Mouse (Mus musculus): ENCODE measurements around the gene Eif3c. TPM values are rescaled to one million over a fixed set of nuclear protein-coding genes. Genes with fewer than 3 reads are reported as not detected.

Eif3c gene
- polyA plus RNA-seq, 1 experiment from 2014 or later = 176 TPM

DNA sequence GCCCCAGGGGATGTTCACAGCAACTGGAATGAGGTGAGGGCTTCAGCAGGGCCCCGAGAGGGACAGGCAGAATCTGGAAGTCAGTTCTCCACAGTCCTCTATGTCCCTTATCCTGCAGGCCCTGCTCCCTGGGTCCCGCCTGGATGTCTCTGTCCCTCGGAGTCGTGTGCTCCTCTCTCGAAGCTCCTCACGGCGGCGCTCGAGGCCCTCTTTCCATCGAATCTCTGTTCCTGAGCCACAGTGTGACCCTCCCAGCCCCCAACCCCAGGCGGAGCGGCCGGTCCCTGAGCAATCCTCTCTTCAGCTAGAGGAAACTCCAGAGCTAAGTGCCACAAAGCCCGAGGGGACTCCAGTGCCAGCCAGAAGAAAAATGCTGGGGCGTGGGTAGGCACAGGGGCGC is 21.6 kb upstream of the Eif3c start:
- peak; percentile 48 for ATAC-seq (ENCODE audit: insufficient number of reproducible peaks, low FRiP score, low TSS enrichment, low read depth)
- H3K27ac ChIP-seq (replicated peaks) = no peak overlapping the region
- H3K4me3 ChIP-seq (replicated peaks) = peak overlapping the region; percentile 23
- H3K4me2 ChIP-seq (replicated peaks) = peak overlapping the region; percentile 47
- no peaks in the 10 kb centered on the region for H3K36me3 ChIP-seq
- 0 out of 2 replicates have a peak overlapping the region, but pooled peaks have one; percentile 0 for H3K9ac ChIP-seq
- peaks cover 2% of the 10 kb centered on the region for H3K4me1 ChIP-seq
- H3K9me3 ChIP-seq (replicated peaks) = no peaks in the 10 kb centered on the region
- WGBS = 3% methylated on average over 16 of the region's 16 CpGs
- peaks cover 15% of the 10 kb centered on the region for H3K27me3 ChIP-seq

DNA sequence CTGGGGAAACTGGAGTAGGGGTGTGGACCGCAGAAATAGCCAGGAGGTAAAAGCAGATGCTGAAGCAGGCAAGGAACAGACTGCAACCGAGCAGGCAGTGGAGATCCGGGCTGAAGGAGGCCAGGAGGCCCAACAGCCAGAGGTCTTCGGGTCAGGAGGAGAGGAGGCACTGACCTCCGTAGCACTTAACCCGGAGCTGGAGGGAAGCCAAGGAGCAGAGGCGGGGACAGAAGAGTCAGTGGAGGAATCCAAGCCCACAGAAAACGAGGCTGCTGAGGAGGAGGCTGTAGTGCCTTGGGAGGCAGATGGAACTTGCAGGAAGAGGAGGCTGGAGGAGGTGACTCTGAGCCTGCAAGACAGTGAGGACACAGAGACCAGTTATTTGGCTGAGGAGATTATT is 20.6 kb upstream of the Eif3c start:
- no peak for ATAC-seq (ENCODE audit: insufficient number of reproducible peaks, low FRiP score, low TSS enrichment, low read depth)
- Histone ChIP-seq H3K9me3 (replicated peaks) (no peaks in the 10 kb centered on the region), H3K27me3 (peaks cover 15% of the 10 kb centered on the region), H3K27ac (replicated peaks) (no peak overlapping the region), H3K4me1 (peaks cover 9% of the 10 kb centered on the region), H3K4me2 (replicated peaks) (no peak overlapping the region), H3K36me3 (no peaks in the 10 kb centered on the region), H3K4me3 (replicated peaks) (no peak overlapping the region), H3K9ac (no peak overlapping the region)
- 54% methylated on average over 8 of the region's 8 CpGs for WGBS

DNA sequence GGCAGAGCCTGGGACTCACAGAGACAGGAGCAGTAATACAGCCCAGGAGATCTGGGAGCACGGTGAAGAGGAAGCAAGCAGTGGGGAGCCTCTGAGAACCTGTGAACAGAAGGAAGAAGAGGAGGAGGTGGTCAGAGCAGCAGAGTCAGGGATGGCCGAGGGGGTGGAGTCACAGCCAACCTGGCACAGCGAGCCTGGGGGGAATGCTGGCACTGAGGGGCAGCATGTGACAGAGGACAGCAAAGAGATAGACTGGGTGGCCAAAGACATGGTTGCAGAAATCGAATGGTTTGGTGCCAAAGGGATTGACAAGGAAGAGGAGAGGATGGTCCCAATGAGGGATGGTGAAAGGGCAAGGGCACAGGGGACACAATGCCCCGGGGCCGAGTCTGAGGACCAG is 19.5 kb upstream of the Eif3c start, which contains the start of gene Cln3:
Cln3 (minus strand) TSS at position 101 of the 400 bp plus-strand sequence.
- no peaks in the 10 kb centered on the region for H3K9me3 ChIP-seq (replicated peaks)
- peaks cover 11% of the 10 kb centered on the region for H3K4me1 ChIP-seq
- no peak within 1 kb of the TSS for H3K9ac ChIP-seq
- ATAC-seq (ENCODE audit: insufficient number of reproducible peaks, low FRiP score, low TSS enrichment, low read depth) = no peak
- WGBS = 68% methylated on average over 6 of the region's 6 CpGs
- H3K27me3 ChIP-seq = peaks cover 15% of the 10 kb centered on the region
- no peak within 1 kb of the TSS for H3K4me3 ChIP-seq (replicated peaks)
- H3K4me2 ChIP-seq (replicated peaks) = no peak within 1 kb of the TSS
- no peak within 1 kb of the TSS for H3K27ac ChIP-seq (replicated peaks)
- no peaks in the 10 kb centered on the region for H3K36me3 ChIP-seq

DNA sequence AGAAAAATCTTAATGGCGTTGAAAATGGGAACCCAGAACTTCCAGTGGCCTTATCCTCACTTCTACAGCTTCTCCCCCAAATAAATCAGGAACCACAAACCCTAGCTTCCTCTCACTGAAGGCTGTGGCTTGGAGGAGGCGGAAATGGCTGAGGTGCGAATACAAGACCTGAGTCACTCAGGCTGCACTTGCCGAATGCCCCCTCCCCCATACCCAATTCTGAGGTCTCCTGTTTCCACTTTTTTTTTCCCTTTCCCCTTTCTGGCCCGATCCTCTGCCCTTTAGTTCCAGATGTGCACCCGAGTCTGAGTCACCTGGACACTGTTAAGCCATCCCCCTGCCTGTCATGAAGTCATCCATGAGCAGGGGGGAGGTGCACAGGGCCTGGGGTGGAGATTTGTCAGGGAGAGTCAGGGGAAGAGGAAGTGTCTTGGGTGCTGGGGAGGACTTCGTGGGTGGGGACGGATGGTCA is 18.3 kb upstream of the Eif3c start, which contains the start of gene Apobr:
Apobr (plus strand) TSS at position 437 of the 472 bp plus-strand sequence.
- H3K4me1 ChIP-seq = peaks cover 14% of the 10 kb centered on the region
- peaks cover 15% of the 10 kb centered on the region for H3K27me3 ChIP-seq
- no peaks in the 10 kb centered on the region for H3K9me3 ChIP-seq (replicated peaks)
- peak within 1 kb of the TSS; percentile 80 for H3K4me2 ChIP-seq (replicated peaks)
- peak within 1 kb of the TSS; percentile 56 for H3K4me3 ChIP-seq (replicated peaks)
- H3K9ac ChIP-seq = no peak within 1 kb of the TSS
- peak within 1 kb of the TSS; percentile 94; the same call in 1 of the 2 replicates for H3K27ac ChIP-seq (replicated peaks)
- no peak for ATAC-seq (ENCODE audit: insufficient number of reproducible peaks, low FRiP score, low TSS enrichment, low read depth)
- H3K36me3 ChIP-seq = no peaks in the 10 kb centered on the region
- WGBS = 73% methylated on average over 8 of the region's 8 CpGs

DNA sequence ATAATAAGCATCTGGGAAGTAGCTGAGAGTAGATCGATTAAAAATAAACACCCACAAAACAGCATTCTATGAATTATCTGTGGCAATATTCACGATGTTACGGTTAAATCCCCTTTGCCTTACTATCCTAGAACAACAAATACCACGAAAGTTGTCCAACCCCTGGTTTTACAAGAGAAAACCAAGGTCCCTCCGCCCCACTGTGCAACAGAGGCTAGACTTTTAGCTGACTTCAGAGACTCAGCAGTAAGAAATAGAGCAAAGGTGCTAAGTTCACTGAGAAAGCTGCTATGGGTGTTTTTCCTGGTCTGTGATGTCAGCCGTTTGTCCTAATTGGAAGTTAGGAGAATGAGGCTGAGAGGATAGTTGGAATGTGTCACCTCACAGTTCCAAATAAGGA is 17.6 kb upstream of the Eif3c start:
- H3K27ac ChIP-seq (replicated peaks) = peak overlapping the region; percentile 94
- 56% methylated on average over 6 of the region's 6 CpGs for WGBS

DNA sequence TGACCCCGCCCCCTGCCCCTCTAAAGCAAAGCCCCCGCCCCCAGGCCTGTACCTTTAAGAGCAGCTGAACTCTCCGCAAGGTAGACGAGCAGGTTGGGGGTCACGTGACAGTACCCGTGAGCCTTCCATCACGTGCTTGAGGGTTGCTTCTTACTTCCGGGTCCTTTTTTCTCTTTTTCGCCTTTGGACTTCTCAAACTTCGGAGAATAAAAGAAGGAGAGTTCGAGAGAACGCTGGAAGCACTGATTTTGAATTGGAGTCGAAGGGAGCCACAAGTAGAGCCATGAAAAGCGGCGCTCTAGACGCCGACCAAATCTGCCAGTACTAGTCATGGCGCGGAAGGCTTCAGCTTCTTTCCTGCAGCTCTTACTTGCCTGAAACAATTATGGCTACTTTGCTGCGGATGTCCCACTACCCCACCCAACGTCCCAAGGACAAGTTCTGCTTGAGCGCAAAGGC is 17.1 kb upstream of the Eif3c start:
- Histone ChIP-seq H3K4me2 (replicated peaks) (peak overlapping the region; percentile 80), H3K36me3 (peaks cover 7% of the 10 kb centered on the region; the same call in 1 of the 2 replicates), H3K27me3 (peaks cover 15% of the 10 kb centered on the region), H3K9me3 (replicated peaks) (no peaks in the 10 kb centered on the region), H3K27ac (replicated peaks) (peak overlapping the region; percentile 94), H3K9ac (peak overlapping the region; percentile 40), H3K4me3 (replicated peaks) (peak overlapping the region; percentile 56), H3K4me1 (peaks cover 14% of the 10 kb centered on the region)
- ATAC-seq (ENCODE audit: insufficient number of reproducible peaks, low FRiP score, low TSS enrichment, low read depth) = peak; percentile 69
- WGBS = under 1% methylated on average over 22 of the region's 22 CpGs

More for the DNA sequence above, 17.6 kb upstream of the Eif3c start:
- Histone ChIP-seq H3K4me3 (replicated peaks) (peak overlapping the region; percentile 56), H3K27me3 (peaks cover 15% of the 10 kb centered on the region), H3K36me3 (0 out of 2 replicates have a peak, but pooled peaks cover 4% of the 10 kb centered on the region), H3K9ac (peak overlapping the region; percentile 40; the same call in 1 of the 2 replicates), H3K4me1 (peaks cover 14% of the 10 kb centered on the region), H3K9me3 (replicated peaks) (no peaks in the 10 kb centered on the region), H3K4me2 (replicated peaks) (peak overlapping the region; percentile 80)
- no peak for ATAC-seq (ENCODE audit: insufficient number of reproducible peaks, low FRiP score, low TSS enrichment, low read depth)

DNA sequence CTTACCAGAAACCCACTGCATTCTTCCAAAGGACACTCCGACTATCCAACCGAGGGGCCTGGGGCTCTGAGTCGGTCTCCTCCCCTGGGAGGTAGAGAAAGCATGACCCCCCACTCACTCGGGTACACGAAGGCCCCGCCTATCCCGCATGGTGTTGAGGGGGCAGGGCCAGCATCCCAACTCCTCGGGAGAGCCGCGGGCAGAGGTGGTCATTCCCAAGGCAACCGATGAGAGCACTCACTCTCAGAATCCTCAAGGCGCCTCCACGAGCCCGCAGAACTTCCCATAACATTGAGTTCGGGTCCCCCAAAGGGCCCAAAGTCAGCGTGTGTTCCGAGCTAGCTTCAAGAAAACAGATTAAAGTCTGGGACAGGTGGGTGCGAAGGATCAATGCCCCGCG is 16.5 kb upstream of the Eif3c start:
- 1% methylated on average over 20 of the region's 20 CpGs for WGBS

DNA sequence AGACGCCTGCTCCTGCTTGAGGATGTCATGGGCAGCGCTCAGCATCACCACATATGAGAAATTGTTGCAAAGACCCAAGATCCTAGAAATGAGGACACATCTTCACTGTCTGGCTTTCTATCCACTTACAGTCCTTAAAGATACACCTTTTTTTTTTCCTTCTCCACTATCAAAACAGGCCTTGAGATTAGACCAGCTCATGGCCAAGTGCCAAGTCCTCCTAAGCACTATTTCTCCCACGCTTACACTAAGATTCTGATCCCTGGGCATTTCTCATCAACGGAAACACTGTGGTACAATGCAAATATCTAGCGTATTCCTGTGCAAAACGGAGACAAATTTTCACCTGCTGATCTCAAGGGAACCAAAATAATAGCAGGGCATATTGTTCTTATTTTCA is 15.4 kb upstream of the Eif3c start:
- Histone ChIP-seq H3K27me3 (peaks cover 5% of the 10 kb centered on the region; the same call in 1 of the 2 replicates), H3K36me3 (peaks cover 18% of the 10 kb centered on the region), H3K9me3 (replicated peaks) (no peaks in the 10 kb centered on the region), H3K4me2 (replicated peaks) (no peak overlapping the region), H3K27ac (replicated peaks) (no peak overlapping the region), H3K4me1 (peaks cover 14% of the 10 kb centered on the region), H3K9ac (no peak overlapping the region), H3K4me3 (replicated peaks) (no peak overlapping the region)
- ATAC-seq (ENCODE audit: insufficient number of reproducible peaks, low FRiP score, low TSS enrichment, low read depth) = no peak
- WGBS = 82% methylated on average over 6 of the region's 6 CpGs

More for the DNA sequence above, 16.5 kb upstream of the Eif3c start:
- no peaks in the 10 kb centered on the region for H3K9me3 ChIP-seq (replicated peaks)
- H3K4me1 ChIP-seq = peaks cover 14% of the 10 kb centered on the region
- H3K4me2 ChIP-seq (replicated peaks) = peak overlapping the region; percentile 80
- ATAC-seq (ENCODE audit: insufficient number of reproducible peaks, low FRiP score, low TSS enrichment, low read depth) = peak; percentile 35; the same call in 1 of the 2 replicates
- H3K36me3 ChIP-seq = peaks cover 9% of the 10 kb centered on the region; the same call in 1 of the 2 replicates
- peaks cover 15% of the 10 kb centered on the region for H3K27me3 ChIP-seq
- peak overlapping the region; percentile 56 for H3K4me3 ChIP-seq (replicated peaks)
- peak overlapping the region; percentile 94 for H3K27ac ChIP-seq (replicated peaks)
- H3K9ac ChIP-seq = peak overlapping the region; percentile 40

DNA sequence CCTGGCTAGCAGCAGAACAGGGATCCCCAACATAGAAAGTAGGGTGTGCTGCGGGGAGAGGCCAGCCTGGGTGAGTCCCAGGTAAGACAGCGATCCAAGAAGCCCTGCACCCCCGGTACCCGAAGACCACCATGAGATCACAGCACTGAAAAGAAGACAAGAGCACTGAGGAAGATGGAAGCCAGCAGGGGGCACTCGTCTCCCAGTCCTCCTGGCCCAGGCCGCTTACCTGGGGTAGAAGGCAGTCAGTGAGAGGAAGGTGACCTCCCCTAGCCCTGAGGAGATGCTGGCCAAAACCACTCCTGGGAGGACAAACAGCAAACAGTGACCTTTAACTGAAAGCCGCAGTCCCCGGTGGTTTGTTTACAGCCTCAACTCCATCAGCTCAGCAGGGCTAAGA is 13.0 kb upstream of the Eif3c start:
- Histone ChIP-seq H3K9ac (no peak overlapping the region), H3K4me1 (peaks cover 14% of the 10 kb centered on the region), H3K27ac (replicated peaks) (no peak overlapping the region), H3K27me3 (no peaks in the 10 kb centered on the region), H3K4me3 (replicated peaks) (no peak overlapping the region), H3K4me2 (replicated peaks) (no peak overlapping the region), H3K9me3 (replicated peaks) (no peaks in the 10 kb centered on the region), H3K36me3 (peaks cover 28% of the 10 kb centered on the region)
- ATAC-seq (ENCODE audit: insufficient number of reproducible peaks, low FRiP score, low TSS enrichment, low read depth) = no peak
- WGBS = 48% methylated on average over 8 of the region's 8 CpGs

DNA sequence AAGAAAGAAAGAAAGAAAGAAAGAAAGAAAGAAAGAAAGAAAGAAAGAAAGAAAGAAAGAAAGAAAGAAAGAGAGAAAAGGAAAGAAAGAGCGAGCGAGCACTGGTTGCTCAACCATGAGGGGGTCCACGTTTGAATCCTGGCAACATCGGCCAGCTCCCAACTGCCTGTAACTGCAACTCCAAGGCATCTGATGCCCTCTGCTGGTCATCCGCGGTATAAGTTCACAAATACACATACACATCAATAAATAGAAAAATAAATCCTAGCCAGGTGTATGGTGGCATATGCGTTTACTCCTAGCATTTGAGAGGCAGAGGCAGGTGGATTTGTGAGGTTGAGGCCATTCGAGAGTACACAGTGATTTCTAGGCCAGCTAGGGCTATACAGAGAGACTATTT is 10.7 kb upstream of the Eif3c start:
- H3K9ac ChIP-seq = no peak overlapping the region
- no peak overlapping the region for H3K4me2 ChIP-seq (replicated peaks)
- H3K9me3 ChIP-seq (replicated peaks) = no peaks in the 10 kb centered on the region
- H3K4me3 ChIP-seq (replicated peaks) = no peak overlapping the region
- no peak overlapping the region for H3K27ac ChIP-seq (replicated peaks)
- 57% methylated on average over 8 of the region's 8 CpGs for WGBS
- peaks cover 6% of the 10 kb centered on the region for H3K4me1 ChIP-seq
- no peak for ATAC-seq (ENCODE audit: insufficient number of reproducible peaks, low FRiP score, low TSS enrichment, low read depth)
- no peaks in the 10 kb centered on the region for H3K27me3 ChIP-seq
- peaks cover 34% of the 10 kb centered on the region for H3K36me3 ChIP-seq

DNA sequence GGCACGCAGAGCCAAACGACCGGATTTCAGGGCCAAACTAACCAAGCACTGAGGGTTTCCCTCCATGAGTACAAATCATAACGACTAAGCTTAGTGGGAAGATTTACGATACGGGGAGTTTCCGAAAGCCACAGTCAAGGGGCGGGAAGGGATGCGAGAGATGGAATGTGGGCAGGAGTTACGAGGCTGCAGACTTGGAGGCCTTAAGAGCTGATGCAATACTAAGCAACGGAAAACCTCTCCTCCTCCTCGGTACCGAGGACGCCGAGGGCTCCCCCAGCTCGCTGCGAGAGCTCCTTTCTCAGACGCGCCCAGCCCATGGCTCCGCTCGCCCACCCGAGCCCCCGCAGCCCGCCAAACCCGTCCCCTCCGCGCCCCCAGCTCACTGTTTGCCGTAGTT is 518 bp downstream of the Eif3c start:
- peaks cover 39% of the 10 kb centered on the region for H3K36me3 ChIP-seq
- under 1% methylated on average over 28 of the region's 28 CpGs for WGBS
- H3K9ac ChIP-seq = peak overlapping the region; percentile 76
- H3K4me3 ChIP-seq (replicated peaks) = peak overlapping the region; percentile 72
- peak; percentile 26; the same call in 1 of the 2 replicates for ATAC-seq (ENCODE audit: insufficient number of reproducible peaks, low FRiP score, low TSS enrichment, low read depth)
- peak overlapping the region; percentile 90 for H3K27ac ChIP-seq (replicated peaks)
- no peaks in the 10 kb centered on the region for H3K27me3 ChIP-seq
- H3K4me1 ChIP-seq = peaks cover 7% of the 10 kb centered on the region; the same call in 1 of the 2 replicates
- no peaks in the 10 kb centered on the region for H3K9me3 ChIP-seq (replicated peaks)
- H3K4me2 ChIP-seq (replicated peaks) = peak overlapping the region; percentile 60

DNA sequence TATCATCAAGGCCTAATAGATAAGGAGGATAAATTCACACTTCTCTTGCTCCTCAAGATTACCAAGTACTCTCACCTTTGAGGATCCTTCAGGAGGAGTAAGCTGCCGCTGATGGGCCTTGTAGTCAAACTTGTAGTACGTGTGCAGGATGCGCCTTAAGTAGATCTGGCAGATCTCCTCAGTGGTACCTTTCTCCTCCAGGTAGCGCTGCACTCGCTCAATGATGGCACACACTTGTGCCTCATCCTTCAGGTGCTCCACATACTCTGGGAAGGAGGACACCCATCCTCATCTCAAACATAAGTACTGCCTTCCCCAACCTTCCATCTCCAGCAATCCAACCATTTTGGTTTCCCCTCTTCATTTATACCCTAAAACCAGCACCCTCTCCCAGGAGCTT is 9.6 kb downstream of the Eif3c start:
- no peaks in the 10 kb centered on the region for H3K27me3 ChIP-seq
- no peaks in the 10 kb centered on the region for H3K9me3 ChIP-seq (replicated peaks)
- H3K4me1 ChIP-seq = no peaks in the 10 kb centered on the region
- no peak overlapping the region for H3K27ac ChIP-seq (replicated peaks)
- WGBS = 92% methylated on average over 5 of the region's 5 CpGs
- H3K9ac ChIP-seq = no peak overlapping the region
- no peak overlapping the region for H3K4me3 ChIP-seq (replicated peaks)
- H3K36me3 ChIP-seq = peaks cover 93% of the 10 kb centered on the region
- no peak overlapping the region for H3K4me2 ChIP-seq (replicated peaks)
- no peak for ATAC-seq (ENCODE audit: insufficient number of reproducible peaks, low FRiP score, low TSS enrichment, low read depth)
